Comparison of ENCODE assay signal across 22 mouse cellular contexts in the genomic region with DNA sequence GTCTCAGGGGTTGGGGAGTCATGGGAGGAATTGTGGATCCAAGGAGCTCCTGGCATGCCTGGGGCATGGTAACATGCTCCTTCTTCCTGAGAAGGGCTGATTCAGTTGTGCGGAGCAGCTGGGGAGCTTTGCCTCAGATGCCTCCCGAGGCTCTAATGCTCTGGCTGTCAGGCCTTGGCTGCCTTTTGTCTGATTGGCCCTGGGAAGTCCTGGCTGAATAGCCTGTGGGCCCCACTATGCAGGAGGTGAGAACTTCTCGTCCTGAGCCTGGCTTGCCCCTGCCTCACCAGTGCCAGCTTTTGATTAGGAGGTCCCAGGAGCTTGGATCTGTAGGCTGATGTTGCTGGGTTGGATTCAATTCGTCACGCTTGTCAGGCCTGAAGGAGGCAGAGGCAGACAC.
DNase-seq lines count a peak whose midpoint lies in the region; ATAC-seq and TF ChIP-seq lines count a peak whose summit lies in the region.
"Had no signal": no experiment of that assay in that cellular context is flagged by ENCODE, and none has a peak within 500 bp of the region (broad histone marks: within the 10 kb centered on the region; RNA-seq: fewer than 3 reads in every experiment).

No protein-coding gene starts in this region.

- H3K27ac ChIP-seq in forebrain, embryonic 10.5 days = 0 out of 2 replicates have a peak overlapping the region, but pooled peaks have one; percentile 20
- no peak overlapping the region for H3K27ac ChIP-seq in forebrain, postnatal 0 days (ENCODE audit: low read depth, low read length)
- H3K27ac ChIP-seq: embryonic facial prominence, embryonic 13.5 days; forebrain, embryonic 15.5 days; hindbrain, embryonic 15.5 days; limb, embryonic 10.5 days; liver, embryonic 15.5 days; stomach, embryonic 15.5 days had no signal

- WGBS in forebrain, embryonic 10.5 days = 47% methylated on average over 5 of the region's 5 CpGs
- WGBS in forebrain, postnatal 0 days = 46% methylated on average over 5 of the region's 5 CpGs

- no peaks in the 10 kb centered on the region for H3K36me3 ChIP-seq in forebrain, embryonic 10.5 days (replicated peaks)
- H3K36me3 ChIP-seq in forebrain, postnatal 0 days (ENCODE audit: insufficient read depth) = no peaks in the 10 kb centered on the region
- H3K36me3 ChIP-seq: embryonic facial prominence, embryonic 13.5 days; forebrain, embryonic 15.5 days; hindbrain, embryonic 15.5 days; limb, embryonic 10.5 days; liver, embryonic 15.5 days; stomach, embryonic 15.5 days had no signal

- DNase-seq in forebrain, embryonic 10.5 days (ENCODE audit: extremely low spot score, low spot score) = no peak
- DNase-seq in forebrain, postnatal 0 days = no peak
- DNase-seq in testis, postnatal 14 days (ENCODE audit: low spot score) = peak; percentile 29
- DNase-seq in testis, postnatal 10 days (ENCODE audit: low spot score) = no peak
- DNase-seq in heart, postnatal 25 days (ENCODE audit: low spot score) = peak; percentile 79
- DNase-seq in layer of hippocampus, adult 18-20 months (ENCODE audit: low spot score in 2 of 2) = no peak
- DNase-seq in right cerebral cortex, postnatal 25 days = no peak
- DNase-seq: cerebellum, adult 11-12 months; cerebellum, postnatal 25 days; kidney, adult 8-10 months; kidney, postnatal 10 days; liver; lung, postnatal 4 days; midbrain, embryonic 14.5 days; thymus, adult 2 months had no signal

- intact Hi-C loops in heart, postnatal 25 days (cut with DNase I) = loop anchor here (5.0 kb wide), 1 partner anchor 133 kb away; no protein-coding TSS in a partner anchor

- no peak for ATAC-seq in forebrain, postnatal 0 days
- ATAC-seq: CD4-positive, CD25-positive, alpha-beta regulatory T cell, adult 4 months; forebrain, embryonic 15.5 days had no signal

- no peak overlapping the region for H3K9ac ChIP-seq in forebrain, postnatal 0 days
- H3K9ac ChIP-seq: embryonic facial prominence, embryonic 13.5 days; forebrain, embryonic 15.5 days; hindbrain, embryonic 15.5 days; liver, embryonic 15.5 days; stomach, embryonic 15.5 days had no signal

- H3K9me3 ChIP-seq in forebrain, embryonic 10.5 days = no peaks in the 10 kb centered on the region
- H3K9me3 ChIP-seq in forebrain, postnatal 0 days (ENCODE audit: low read length) = no peaks in the 10 kb centered on the region
- H3K9me3 ChIP-seq: embryonic facial prominence, embryonic 13.5 days; forebrain, embryonic 15.5 days; hindbrain, embryonic 15.5 days; limb, embryonic 10.5 days; liver, embryonic 15.5 days; stomach, embryonic 15.5 days had no signal

- TF ChIP-seq CTCF in forebrain, postnatal 0 days (IDR thresholded peaks at IDR 0.05; ENCODE audit: low read depth) = no peak

- H3K4me2 ChIP-seq in forebrain, postnatal 0 days (ENCODE audit: low read depth) = no peak overlapping the region
- H3K4me2 ChIP-seq: embryonic facial prominence, embryonic 13.5 days; forebrain, embryonic 15.5 days; hindbrain, embryonic 15.5 days; liver, embryonic 15.5 days; stomach, embryonic 15.5 days had no signal

- H3K27me3 ChIP-seq in forebrain, embryonic 10.5 days (ENCODE audit: poor library complexity, severe bottlenecking) = no peaks in the 10 kb centered on the region
- H3K27me3 ChIP-seq in forebrain, postnatal 0 days (ENCODE audit: insufficient read depth, low read length) = no peaks in the 10 kb centered on the region
- H3K27me3 ChIP-seq: embryonic facial prominence, embryonic 13.5 days; forebrain, embryonic 15.5 days; hindbrain, embryonic 15.5 days; liver, embryonic 15.5 days; stomach, embryonic 15.5 days had no signal

- no peaks in the 10 kb centered on the region for H3K4me1 ChIP-seq in forebrain, embryonic 10.5 days
- no peaks in the 10 kb centered on the region for H3K4me1 ChIP-seq in forebrain, postnatal 0 days (ENCODE audit: insufficient read depth)
- H3K4me1 ChIP-seq: forebrain, embryonic 15.5 days; hindbrain, embryonic 15.5 days; limb, embryonic 10.5 days; liver, embryonic 15.5 days; stomach, embryonic 15.5 days had no signal

- H3K4me3 ChIP-seq in forebrain, embryonic 10.5 days = no peak overlapping the region
- H3K4me3 ChIP-seq in forebrain, postnatal 0 days (ENCODE audit: low read depth, low read length) = no peak overlapping the region
- H3K4me3 ChIP-seq: embryonic facial prominence, embryonic 13.5 days; forebrain, embryonic 15.5 days; hindbrain, embryonic 15.5 days; limb, embryonic 10.5 days; liver, embryonic 15.5 days; stomach, embryonic 15.5 days had no signal

Comparison
In these comparisons a context has a peak if more than half of its experiments do, and no peak if none do; other contexts are left out.
1. DNase-seq: peak in testis, postnatal 14 days (single experiment) and heart, postnatal 25 days (single experiment); none in forebrain, embryonic 10.5 days (single experiment), forebrain, postnatal 0 days (single experiment), testis, postnatal 10 days (single experiment), layer of hippocampus, adult 18-20 months (0 of 2) and right cerebral cortex, postnatal 25 days (single experiment).